Mouse (Mus musculus): ENCODE data around the gene Foxl2.

The Foxl2 gene

GRCm38 (mm10) chr9:98955103-98955715 lies at the start of gene Foxl2:
Gene Foxl2, plus strand, starts transcription at chr9:98955288.
- no peak for DNase-seq (ENCODE audit: low read depth, low spot score)

- DNase-seq (ENCODE audit: low read depth, low spot score), result no peak
Measured at GRCm38 (mm10) chr9:98920629-98921523, 34.2 kb upstream of the Foxl2 start.

GRCm38 (mm10) chr9:98923119-98923518 lies 32.0 kb upstream of the Foxl2 start:
- DNase-seq (ENCODE audit: low read depth, low spot score), result no peak

DNA sequence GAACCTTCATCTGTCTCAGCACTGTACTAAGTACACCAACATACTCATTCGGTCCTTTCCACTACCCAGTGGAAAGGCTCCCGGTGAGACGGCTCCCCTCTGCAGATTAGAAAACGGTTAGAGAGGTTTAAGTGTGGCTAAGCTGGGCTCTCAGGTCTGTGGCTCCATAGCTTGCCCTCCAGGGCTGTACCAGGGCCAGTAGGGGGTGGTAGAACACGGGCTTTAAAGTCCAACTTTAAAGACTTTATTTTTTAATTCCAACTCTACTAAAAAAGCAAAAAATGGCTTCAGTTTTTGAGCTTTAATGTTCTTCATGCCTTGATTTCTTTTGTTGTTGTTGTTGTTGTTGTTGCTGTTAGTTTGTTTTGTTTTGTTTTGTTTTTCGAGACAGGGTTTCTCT lies 30.9 kb upstream of the Foxl2 start:
- DNase-seq (ENCODE audit: low read depth, low spot score), result no peak

- DNase-seq (ENCODE audit: low read depth, low spot score), result peak; percentile 9
Measured at GRCm38 (mm10) chr9:98929496-98929895, 25.6 kb upstream of the Foxl2 start.

- DNase-seq (ENCODE audit: low read depth, low spot score), result no peak
Measured at GRCm38 (mm10) chr9:98932931-98933330, 22.2 kb upstream of the Foxl2 start.

- DNase-seq (ENCODE audit: low read depth, low spot score), result no peak
Measured at GRCm38 (mm10) chr9:98935190-98935909, 19.7 kb upstream of the Foxl2 start.

- DNase-seq (ENCODE audit: low read depth, low spot score), result peak; percentile 7
Measured at GRCm38 (mm10) chr9:98939290-98939689, 15.8 kb upstream of the Foxl2 start.

- DNase-seq (ENCODE audit: low read depth, low spot score), result no peak
Measured at GRCm38 (mm10) chr9:98952171-98953050, 2.7 kb upstream of the Foxl2 start.

DNA sequence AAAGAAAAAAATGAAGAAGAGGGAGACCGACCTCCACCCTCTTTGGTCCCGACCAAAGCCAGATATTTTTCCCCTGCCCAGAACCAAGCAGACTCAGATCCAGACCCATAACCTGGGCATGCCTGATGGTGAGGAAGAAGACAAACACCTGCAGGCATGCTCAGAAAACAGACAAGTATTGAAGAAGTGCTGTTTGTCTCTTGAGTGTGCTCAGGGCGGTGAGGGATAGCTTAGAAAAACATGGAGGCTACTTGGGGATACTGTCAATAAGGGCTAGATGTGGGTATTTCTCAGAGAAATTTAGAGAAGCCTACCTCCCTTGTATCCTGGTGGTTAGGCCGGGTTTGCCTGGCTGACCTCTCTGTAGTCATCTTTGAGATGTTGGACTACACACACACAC lies 1.8 kb upstream of the Foxl2 start:
- no peak for DNase-seq (ENCODE audit: low read depth, low spot score)

GRCm38 (mm10) chr9:98953830-98954229 lies 1.3 kb upstream of the Foxl2 start:
- no peak for DNase-seq (ENCODE audit: low read depth, low spot score)

DNA sequence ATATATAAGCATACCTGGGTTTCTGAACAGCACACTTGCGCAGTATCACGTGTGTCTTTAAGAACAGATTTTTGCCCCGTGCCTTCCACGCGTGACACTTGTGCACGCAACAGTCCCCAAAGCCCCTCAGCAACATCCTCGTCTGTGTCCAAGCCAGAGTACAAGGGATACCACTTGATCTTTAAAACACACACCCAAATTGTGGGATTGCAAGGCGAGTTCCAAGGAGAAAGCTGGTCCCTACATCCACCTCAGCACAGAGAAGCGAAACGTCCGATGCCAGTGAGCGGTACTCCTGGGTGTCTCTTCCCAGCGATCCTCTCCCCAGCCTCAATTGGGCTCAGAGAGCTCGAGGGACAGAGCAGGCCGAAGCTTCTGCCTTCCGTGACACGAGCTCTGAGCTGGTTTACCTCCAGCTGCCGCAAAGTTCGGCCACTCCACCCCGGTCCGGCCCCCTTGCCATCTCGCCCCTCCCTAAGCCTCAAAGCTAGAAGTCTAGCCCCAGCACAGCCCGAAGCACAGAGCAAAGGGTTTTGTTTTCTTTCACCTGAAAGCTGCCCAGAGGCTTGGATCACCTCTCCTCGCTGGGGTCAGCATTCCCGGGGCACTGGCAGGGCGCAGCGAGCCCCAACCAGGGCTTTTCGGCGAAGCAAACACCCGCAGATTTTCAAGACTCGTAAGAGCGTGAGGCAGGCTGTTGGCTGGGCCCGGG lies 541 bp upstream of the Foxl2 start:
- no peak for DNase-seq (ENCODE audit: low read depth, low spot score)

- no peak for DNase-seq (ENCODE audit: low read depth, low spot score)
Measured at GRCm38 (mm10) chr9:98955716-98956224, 682 bp downstream of the Foxl2 start.

- no peak for DNase-seq (ENCODE audit: low read depth, low spot score)
Measured at GRCm38 (mm10) chr9:98956591-98957381, 1.7 kb downstream of the Foxl2 start.

DNA sequence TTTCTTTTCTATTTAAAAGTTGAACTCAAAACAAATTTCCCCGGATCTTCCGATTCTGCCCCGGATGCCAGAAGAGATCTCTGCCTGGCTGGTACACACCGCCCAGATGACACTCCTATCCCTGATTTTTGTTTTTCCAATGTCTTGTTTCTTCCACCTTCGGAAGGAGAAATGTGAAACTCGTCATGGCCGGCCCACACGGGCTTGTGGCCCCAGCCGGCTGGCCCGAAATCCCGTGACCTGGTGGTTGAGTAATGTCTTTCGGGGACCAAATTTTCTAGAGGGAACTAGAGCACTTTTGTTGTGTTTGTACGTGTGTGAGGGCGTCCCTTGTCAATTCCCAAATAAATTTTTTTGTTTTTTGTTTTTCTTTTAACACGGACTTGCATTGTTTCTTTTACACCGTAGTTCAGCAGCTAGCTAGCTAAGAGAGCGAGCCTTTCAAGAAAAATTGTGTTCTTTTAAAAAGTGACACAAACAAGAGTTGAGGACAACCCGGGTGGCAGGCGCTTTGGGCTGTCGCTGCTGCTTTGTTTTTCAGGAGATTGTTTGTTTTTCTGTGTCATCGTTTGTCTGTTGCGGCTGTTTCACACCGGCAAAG lies 2.8 kb downstream of the Foxl2 start:
- DNase-seq (ENCODE audit: low read depth, low spot score), result no peak

- DNase-seq (ENCODE audit: low read depth, low spot score), result no peak
Measured at GRCm38 (mm10) chr9:98958628-98959027, 3.5 kb downstream of the Foxl2 start.

DNA sequence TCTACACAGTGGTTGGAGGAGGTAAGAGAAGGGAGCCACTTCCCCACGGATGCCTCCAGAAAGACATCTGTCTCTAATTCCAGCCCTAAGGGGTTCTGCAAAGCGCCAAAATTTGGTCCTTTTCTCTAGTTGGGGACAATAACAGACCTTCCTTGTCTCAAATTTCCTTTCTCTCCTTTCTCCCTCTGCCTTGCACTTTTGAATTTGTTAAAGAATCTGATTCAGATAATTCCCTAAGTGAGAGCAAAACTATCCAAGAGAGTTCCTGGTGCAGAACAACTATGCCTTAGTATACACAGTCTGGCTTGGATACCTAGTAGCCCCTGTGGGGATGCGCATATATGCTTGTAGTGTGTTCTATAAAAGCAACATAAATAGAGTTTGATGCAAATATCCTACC lies 4.8 kb downstream of the Foxl2 start:
- no peak for DNase-seq (ENCODE audit: low read depth, low spot score)

GRCm38 (mm10) chr9:98960348-98960747 lies 5.3 kb downstream of the Foxl2 start:
- no peak for DNase-seq (ENCODE audit: low read depth, low spot score)

Data from 3T3-L1 (cell line).